Mouse (Mus musculus): ENCODE results near the gene Col5a1.

- TF ChIP-seq CTCF (IDR thresholded peaks at IDR 0.05; ENCODE audit: low read depth, low read length) (no peak), GATA2 (IDR thresholded peaks at IDR 0.05; ENCODE audit: borderline replicate concordance, low read depth, low read length) (no peak), TAL1 (conservative IDR thresholded peaks at IDR 0.05; ENCODE audit: low read depth, low read length) (no peak), POLR2AphosphoS5 (IDR thresholded peaks at IDR 0.05; ENCODE audit: insufficient replicate concordance, low read depth, low read length) (no peak), GATA1 (IDR thresholded peaks at IDR 0.05; ENCODE audit: borderline replicate concordance, low read length) (no peak)
Measured at GRCm38 (mm10) chr2:27888603-27889545, 2.6 kb downstream of the Col5a1 start.
